Mouse (Mus musculus) brain, embryonic 14.5 days (tissue): ENCODE measurements around the gene Gab1. TPM values are rescaled to one million over a fixed set of nuclear protein-coding genes. Genes with fewer than 3 reads are reported as not detected.
A peak's percentile ranks its signal among the peaks of the same experiment; 100 is the strongest.

Source experiments
- DNase-seq: peaks from one replicate; pipeline ENCODE4 v3.0.0-alpha.2; 2011; ENCODE audit warnings: low read depth
- CTCF ChIP-seq: fragments of 200-500 bp; IDR thresholded peaks from 2 replicates; pipeline ENCODE4 v1.5.1; 2012; ENCODE audit warnings: inconsistent platforms, mild to moderate bottlenecking, moderate library complexity, borderline replicate concordance; ENCODE audit not compliant: insufficient read depth, insufficient read length; ENCODE audit errors: extremely low read depth
- POLR2A ChIP-seq: fragments of 200-500 bp; IDR thresholded peaks from 2 replicates; pipeline ENCODE4 v1.6.1; 2012; ENCODE audit warnings: mild to moderate bottlenecking, inconsistent platforms, borderline replicate concordance; ENCODE audit not compliant: poor library complexity, insufficient read depth, insufficient read length, severe bottlenecking; ENCODE audit errors: extremely low read depth
- polyA plus RNA-seq: library from polyadenylated mRNA; depleted of rRNA; stranded (reverse); fragments of >200 nt; gene quantifications from 2 replicates; pipeline ENCODE4 v1.2.3, GENCODE M21; 2012

Gab1 gene
- polyA plus RNA-seq, 1 experiment, result 26.5 TPM

DNA sequence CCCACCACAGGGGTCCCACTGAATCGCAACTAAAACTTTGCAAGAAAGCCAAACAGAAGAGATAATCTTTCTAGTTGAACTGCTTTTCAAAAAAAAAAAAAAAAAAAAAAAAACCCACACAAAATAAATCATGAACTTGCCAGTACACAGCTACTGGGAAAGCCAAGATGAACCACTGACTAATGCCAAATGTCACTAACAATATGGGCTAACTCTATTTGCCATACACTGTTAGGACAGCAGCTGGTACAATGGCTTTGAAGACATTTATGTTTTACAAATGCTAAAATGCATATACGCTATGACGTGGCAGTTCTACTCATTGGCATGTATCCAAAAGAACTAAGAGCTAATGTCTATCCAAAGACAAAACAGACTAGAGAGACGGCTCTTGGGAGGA lies 84.2 kb downstream of the Gab1 start:
- TF ChIP-seq CTCF, result no peak
- no peak for TF ChIP-seq POLR2A
- DNase-seq, result no peak

DNA sequence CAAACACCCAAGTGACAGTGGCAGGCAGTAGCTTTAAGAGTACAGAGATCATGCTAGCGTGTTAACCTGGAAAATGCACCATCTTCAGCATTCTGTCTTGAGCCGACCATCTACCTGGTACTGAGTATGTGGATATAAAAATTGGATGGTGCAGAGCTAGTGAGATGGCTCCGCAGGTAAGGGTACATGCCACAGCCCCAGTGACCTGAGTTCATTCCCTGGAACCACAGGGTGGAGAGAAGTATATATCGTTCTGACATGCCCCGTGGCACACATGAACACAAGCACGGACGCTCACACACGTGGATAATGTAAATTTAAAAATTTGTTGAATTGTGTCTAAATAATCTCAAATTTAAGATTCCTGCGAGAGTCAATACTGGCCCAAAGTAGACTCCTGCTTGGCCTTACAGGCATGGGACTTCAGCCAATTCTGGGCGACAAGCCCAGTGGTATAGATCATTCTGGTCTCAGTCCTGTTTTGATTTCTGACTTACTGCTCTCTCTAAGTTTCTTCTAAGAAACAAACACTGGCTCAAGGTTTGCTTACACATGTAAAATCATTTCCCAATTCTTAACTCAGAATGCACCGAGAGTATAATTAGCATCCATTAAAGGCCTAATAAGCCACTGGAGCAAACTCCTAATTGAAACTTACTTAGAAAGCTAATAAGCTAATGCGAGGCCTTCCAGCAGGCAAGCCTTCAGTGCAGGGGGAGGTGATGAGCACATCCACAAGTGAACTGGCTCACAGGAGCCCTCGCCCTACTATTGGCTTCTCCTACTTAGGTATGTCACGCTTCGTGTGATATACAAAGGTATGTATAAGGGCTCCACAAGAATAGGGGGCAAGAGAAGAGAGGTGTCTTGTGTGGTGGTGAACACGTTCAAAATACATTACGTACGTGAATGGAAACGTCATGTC lies 85.5 kb downstream of the Gab1 start:
- TF ChIP-seq CTCF, result no peak
- no peak for TF ChIP-seq POLR2A
- DNase-seq, result peak; percentile 26

DNA sequence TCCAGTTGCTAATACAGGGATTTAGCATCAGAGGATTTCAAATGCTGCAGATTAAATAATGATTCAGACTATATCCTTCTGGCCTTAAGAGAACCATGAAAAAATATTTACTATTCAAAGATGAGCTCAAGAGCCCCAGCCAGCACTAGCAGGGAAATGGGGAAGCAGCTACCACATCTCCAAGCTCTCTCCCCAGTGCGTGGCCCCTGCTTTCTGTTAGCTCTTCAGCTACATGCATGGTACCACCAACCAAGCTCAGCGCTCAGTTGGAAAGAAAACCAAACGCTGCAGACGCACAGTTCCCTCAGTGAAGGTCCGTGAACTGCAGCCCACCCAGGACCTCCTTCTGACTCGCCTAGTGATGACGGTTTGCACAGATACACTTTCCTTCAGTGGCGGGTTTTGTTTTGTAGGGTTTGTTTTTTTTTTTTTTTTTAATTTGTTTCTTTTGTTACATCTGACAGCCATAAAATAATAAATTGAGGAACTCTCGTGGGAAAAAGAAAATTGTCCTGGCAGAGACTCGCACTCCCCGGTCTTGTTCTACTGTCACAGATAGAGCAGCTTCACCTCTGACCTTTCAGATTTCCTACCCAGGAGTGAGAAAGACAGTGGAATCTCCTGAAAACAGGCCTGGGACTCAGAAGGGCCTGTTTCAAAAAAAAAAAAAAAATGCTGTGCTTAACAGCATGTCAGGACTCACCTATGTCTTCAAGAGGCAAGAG lies 86.4 kb downstream of the Gab1 start:
- TF ChIP-seq POLR2A (no peak), CTCF (no peak)
- DNase-seq, result no peak

DNA sequence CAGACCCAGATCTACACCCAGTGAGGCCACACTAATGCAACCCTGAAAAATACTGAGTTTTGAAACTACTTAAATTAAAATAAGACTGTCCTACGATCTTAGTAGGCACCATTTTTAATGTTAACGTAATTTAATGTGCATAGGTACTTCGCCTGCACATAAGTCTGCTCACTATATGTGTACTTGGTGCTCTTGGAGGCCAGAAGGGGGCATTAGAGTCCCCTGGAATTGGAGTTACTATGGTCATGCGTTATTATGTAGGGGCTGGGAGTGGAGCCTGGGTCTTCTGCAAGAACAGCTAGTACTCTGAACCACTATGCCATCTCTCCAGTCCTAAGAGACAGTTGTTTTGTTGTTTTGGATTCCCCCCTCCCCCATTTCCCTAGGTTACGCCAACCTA lies 88.1 kb downstream of the Gab1 start:
- DNase-seq, result no peak
- no peak for TF ChIP-seq POLR2A
- TF ChIP-seq CTCF, result peak; percentile 9; the same call in 1 of the 2 replicates

DNA sequence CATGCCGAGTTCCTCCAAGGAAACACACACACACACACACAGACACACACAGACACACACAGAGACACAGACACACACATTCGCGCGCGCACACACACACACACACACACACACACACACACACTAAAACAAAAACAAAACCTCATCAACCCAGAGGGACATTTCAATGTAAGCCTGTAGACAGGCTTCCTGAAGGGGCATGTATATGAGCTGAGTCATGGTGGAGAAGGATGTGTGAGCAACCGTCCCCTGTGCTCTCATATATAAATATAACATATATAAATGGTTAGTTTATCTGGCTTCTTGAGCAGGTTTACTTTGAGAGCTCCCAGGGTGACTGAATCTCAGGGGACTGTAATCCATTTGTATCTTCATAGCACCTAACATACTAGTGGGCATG lies 91.0 kb downstream of the Gab1 start:
- TF ChIP-seq CTCF (no peak), POLR2A (no peak)
- no peak for DNase-seq

DNA sequence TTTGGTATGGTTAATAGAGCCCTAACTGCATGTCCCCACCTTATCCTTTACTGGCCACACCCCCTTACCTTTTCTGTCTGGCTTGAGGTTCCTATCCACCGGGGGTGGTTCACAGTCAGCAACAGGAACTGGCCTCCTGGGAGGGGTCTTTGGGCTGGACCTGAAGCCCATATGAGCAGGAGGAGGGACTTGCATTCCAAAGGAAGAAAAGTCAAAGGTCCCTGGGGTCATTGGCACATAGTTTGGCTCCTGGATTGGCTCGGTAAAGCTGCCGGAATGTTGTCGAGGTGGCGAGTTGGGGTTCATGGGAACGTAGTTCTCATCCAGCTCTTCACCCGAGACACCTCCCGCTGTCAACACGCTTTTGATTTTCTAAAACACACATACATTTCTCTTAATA lies 95.8 kb downstream of the Gab1 start:
- TF ChIP-seq POLR2A (no peak), CTCF (no peak)
- no peak for DNase-seq

DNA sequence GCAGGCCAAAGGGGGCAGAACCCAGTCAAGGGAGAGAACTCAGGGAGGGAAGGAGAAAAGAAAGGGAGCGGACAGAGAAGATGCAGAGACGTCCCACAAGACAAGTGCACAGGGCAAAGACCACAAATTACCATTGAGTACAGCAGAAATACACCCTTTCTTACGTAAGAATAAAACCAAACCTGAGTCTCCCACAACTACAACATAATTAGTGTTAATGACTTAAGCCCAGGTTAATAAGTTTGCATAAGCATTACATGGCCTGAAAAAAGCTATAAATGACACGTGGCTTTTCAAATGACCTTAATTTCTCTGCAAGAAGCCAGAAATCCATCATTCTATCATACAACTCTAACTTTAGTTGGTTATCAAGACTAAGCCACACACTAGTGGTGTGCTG lies 97.0 kb downstream of the Gab1 start:
- TF ChIP-seq CTCF, result no peak
- TF ChIP-seq POLR2A, result no peak
- no peak for DNase-seq

DNA sequence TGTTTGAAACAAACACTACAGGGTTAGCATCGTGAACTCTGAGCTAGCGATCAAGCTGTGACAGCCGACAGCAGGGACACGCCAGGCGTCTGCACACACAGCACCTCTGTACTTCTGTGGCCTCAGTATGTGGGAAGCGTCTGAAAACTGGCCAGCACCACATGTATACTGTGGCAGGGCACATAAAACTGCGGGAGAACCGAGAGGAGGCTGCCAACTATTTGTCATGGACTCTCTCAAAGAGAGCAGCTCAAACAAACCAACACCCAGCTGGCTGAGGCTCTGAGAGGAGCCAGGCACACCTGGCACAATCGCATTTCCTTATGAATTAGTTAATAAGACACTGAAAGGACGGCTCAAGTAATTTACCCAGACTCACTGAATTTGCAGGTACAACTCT lies 99.0 kb downstream of the Gab1 start:
- peak; percentile 76 for DNase-seq
- TF ChIP-seq POLR2A (no peak), CTCF (no peak)

DNA sequence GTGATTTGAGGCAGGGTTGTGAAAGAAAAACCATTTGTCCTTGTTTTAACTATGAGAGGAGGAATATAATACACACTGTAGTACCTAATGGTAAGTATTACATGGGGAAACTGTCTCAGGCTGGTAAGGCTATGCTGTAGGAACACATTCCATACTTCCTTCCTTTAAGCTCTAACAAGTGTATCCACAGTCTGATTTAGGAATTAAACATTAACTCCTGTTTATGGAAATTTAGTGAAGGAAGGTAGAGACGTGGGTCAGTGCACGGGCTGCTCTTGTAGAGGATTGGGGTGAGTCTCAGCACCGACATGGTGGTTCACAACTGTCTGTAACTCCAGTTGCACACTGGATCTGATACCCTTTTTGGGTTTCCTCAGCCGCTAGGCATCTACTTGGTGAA lies 100.0 kb downstream of the Gab1 start:
- no peak for DNase-seq
- TF ChIP-seq CTCF, result no peak
- no peak for TF ChIP-seq POLR2A

DNA sequence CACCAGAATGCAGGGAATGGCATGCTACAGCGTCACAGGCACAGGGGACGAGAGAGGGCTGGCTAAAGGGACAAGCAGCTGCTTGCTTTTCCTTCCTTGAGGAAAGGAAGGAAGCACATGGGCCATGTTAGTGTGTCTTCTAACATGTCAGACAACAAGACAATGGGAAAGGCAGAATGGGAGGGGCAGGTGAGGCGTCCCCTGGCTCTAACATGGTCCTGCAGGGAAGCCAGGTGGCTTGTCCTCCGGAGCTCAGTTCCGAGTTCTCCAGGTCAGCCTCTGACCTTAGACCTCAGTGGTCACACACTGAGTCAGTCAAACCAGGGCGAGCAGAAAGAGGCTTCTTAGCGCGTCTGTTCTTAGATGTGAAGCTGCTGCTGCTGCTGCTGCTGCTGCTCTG lies 103.9 kb downstream of the Gab1 start:
- no peak for DNase-seq
- TF ChIP-seq CTCF (no peak), POLR2A (no peak)

DNA sequence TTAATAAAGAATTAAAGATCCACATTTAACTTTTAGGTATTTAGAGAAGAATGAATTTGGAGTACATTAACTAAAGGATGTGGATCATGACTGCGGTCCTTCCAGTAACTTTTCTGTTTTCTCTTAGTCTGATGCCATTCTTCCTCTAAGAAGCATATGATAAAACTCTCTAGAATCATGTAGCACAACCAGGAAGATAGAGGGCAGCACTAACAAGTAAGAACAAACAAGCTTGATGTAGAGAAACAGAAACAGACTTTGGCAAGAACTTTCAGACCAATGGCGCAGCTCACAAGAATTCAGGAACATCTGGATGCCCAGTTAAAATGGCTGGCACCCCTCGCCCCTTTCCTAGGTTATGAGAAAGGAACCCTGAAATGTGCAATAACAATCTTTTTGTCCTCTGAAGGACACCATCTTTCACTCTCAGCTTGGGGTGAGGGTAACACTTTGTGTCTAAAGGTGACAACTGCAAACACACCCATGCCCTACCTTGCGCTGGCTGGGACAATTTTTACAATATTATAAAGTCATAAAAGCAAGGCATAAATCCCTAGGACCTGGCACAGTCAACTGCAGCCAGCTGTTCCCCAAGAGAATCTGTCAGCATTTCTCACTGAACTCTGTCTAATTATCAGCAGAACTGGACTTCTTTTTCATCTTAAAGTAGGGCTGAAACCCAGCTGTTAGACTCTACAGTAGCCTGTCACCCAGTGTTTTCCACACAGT lies 107.4 kb downstream of the Gab1 start:
- peak; percentile 73 for DNase-seq

DNA sequence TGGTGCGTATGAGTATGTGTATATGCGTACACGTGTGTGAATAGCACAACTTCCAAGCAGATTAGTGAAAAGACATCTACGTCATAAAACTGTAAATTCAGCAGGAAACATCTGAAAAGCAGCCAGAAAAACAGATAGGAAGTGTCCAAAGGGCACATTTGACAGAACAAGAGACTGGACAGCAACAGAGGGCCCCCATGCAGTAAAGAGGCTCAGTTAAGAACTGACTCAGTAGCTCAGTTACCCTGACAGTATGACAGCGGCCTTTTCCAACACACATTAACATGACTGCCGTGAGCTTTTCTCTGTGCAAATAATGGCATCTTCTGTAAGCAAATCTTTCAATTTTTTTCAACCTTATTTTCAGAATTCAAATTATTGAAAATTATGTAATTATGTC lies 111.9 kb downstream of the Gab1 start:
- no peak for DNase-seq
- TF ChIP-seq CTCF (no peak), POLR2A (no peak)

More for the DNA sequence above, 107.4 kb downstream of the Gab1 start:
- TF ChIP-seq CTCF (no peak), POLR2A (no peak)
